Mouse (Mus musculus) Muller cell, postnatal 12 days (primary cell): Measurements from ENCODE around the gene Dctn3.
"Not testable (repeated sequence)": the region's sequence is repeated elsewhere in the genome, so short reads cannot be mapped to it uniquely, and the experiment has no call there.

Experiments used
- DNase-seq: peaks from one replicate; pipeline ENCODE4 v3.0.0-alpha.2; 2015; ENCODE audit errors: inconsistent ontology term

The Dctn3 gene

GRCm38 (mm10) chr4:41738256-41738603 is 15.3 kb upstream of the Dctn3 start:
- DNase-seq: no peak

GRCm38 (mm10) chr4:41737602-41738255 is 14.8 kb upstream of the Dctn3 start:
- peak; percentile 66 for DNase-seq

GRCm38 (mm10) chr4:41731052-41731765 is 8.2 kb upstream of the Dctn3 start, which contains the start of gene Arid3c:
Gene Arid3c, minus strand, starts transcription at chr4:41731142.
- peak; percentile 47 for DNase-seq

GRCm38 (mm10) chr4:41726826-41727621 is 4.1 kb upstream of the Dctn3 start:
- no peak for DNase-seq

- DNase-seq: no peak
Measured at GRCm38 (mm10) chr4:41716834-41717233, 6.1 kb downstream of the Dctn3 start.

- no peak for DNase-seq
Measured at GRCm38 (mm10) chr4:41715596-41715995, 7.4 kb downstream of the Dctn3 start.

- no peak for DNase-seq
Measured at GRCm38 (mm10) chr4:41715082-41715481, 7.9 kb downstream of the Dctn3 start.

GRCm38 (mm10) chr4:41714276-41714675 is 8.7 kb downstream of the Dctn3 start:
- DNase-seq: no peak

GRCm38 (mm10) chr4:41713197-41714067 is 9.5 kb downstream of the Dctn3 start, which contains the start of gene Rpp25l:
Gene Rpp25l, minus strand, starts transcription at chr4:41713534.
- peak; percentile 88 for DNase-seq

GRCm38 (mm10) chr4:41712421-41713196 is 10.4 kb downstream of the Dctn3 start:
- no peak for DNase-seq

GRCm38 (mm10) chr4:41711705-41712375 is 11.1 kb downstream of the Dctn3 start:
- no peak for DNase-seq

GRCm38 (mm10) chr4:41710229-41710628 is 12.7 kb downstream of the Dctn3 start:
- DNase-seq: no peak

GRCm38 (mm10) chr4:41708192-41708745 is 14.7 kb downstream of the Dctn3 start:
- peak; percentile 40 for DNase-seq

GRCm38 (mm10) chr4:41707011-41707535 is 15.9 kb downstream of the Dctn3 start:
- peak; percentile 66 for DNase-seq

GRCm38 (mm10) chr4:41705922-41706754 is 16.8 kb downstream of the Dctn3 start:
- DNase-seq: no peak

- DNase-seq: no peak
Measured at GRCm38 (mm10) chr4:41704651-41705050, 18.3 kb downstream of the Dctn3 start.

- DNase-seq: not testable (repeated sequence)
Measured at GRCm38 (mm10) chr4:41702226-41702625, 20.7 kb downstream of the Dctn3 start.

GRCm38 (mm10) chr4:41700224-41700623 is 22.7 kb downstream of the Dctn3 start:
- not testable (repeated sequence) for DNase-seq

- not testable (repeated sequence) for DNase-seq
Measured at GRCm38 (mm10) chr4:41699783-41700182, 23.2 kb downstream of the Dctn3 start, which contains the start of gene Il11ra1. Gene Il11ra1, plus strand, starts transcription at chr4:41699989.
